Mouse (Mus musculus) kidney, postnatal 14 days (tissue): Measurements from ENCODE around the gene Krt10.
A peak's percentile ranks its signal among the peaks of the same experiment; 100 is the strongest.

Source experiments
- DNase-seq: peaks from one replicate; pipeline ENCODE4 v3.0.0; 2022; ENCODE audit warnings: mixed read lengths

Krt10 gene

GRCm38 (mm10) chr11:99369853-99370451 is 19.2 kb downstream of the Krt10 start:
- no peak for DNase-seq

GRCm38 (mm10) chr11:99369229-99369628 is 19.9 kb downstream of the Krt10 start:
- peak; percentile 8 for DNase-seq

- no peak for DNase-seq
Measured at GRCm38 (mm10) chr11:99366791-99367190, 22.4 kb downstream of the Krt10 start.

- DNase-seq: peak; percentile 29
Measured at GRCm38 (mm10) chr11:99364412-99364811, 24.8 kb downstream of the Krt10 start.

GRCm38 (mm10) chr11:99361423-99361822 is 27.7 kb downstream of the Krt10 start:
- no peak for DNase-seq

- no peak for DNase-seq
Measured at GRCm38 (mm10) chr11:99351004-99351403, 38.2 kb downstream of the Krt10 start, which contains the start of gene Krt27. Gene Krt27 (minus strand): TSS chr11:99351104.

- no peak for DNase-seq
Measured at GRCm38 (mm10) chr11:99339299-99339847, 49.8 kb downstream of the Krt10 start.

GRCm38 (mm10) chr11:99337866-99338265 is 51.3 kb downstream of the Krt10 start, which contains the start of gene Krt26:
Gene Krt26 (minus strand): TSS chr11:99337966.
- no peak for DNase-seq
